Mouse (Mus musculus): ENCODE data around the gene Mxi1. TPM values are rescaled to one million over a fixed set of nuclear protein-coding genes. Genes with fewer than 3 reads are reported as not detected.

Gene Mxi1
- polyA plus RNA-seq, 1 experiment from 2014 or later: 37.2 TPM

- Histone ChIP-seq H3K4me3 (ENCODE audit: low read depth, low read length) (no peak overlapping the region), H3K27ac (ENCODE audit: low read length) (no peak overlapping the region), H3K36me3 (ENCODE audit: control insufficient read depth, insufficient read depth, low read length) (no peaks in the 10 kb centered on the region), H3K4me2 (ENCODE audit: low read length) (no peak overlapping the region), H3K9ac (ENCODE audit: low read depth, low read length) (no peak overlapping the region), H3K27me3 (ENCODE audit: control insufficient read depth, insufficient read depth, low read depth, low read length) (no peaks in the 10 kb centered on the region), H3K4me1 (ENCODE audit: control insufficient read depth, insufficient read depth, low read length) (no peaks in the 10 kb centered on the region), H3K9me3 (replicated peaks; ENCODE audit: control insufficient read depth, low read length, poor library complexity, severe bottlenecking) (no peaks in the 10 kb centered on the region)
- ATAC-seq: no peak
- WGBS: 53% methylated on average over 17 of the region's 17 CpGs
Measured at GRCm38 (mm10) chr19:53299156-53299828, 11.0 kb upstream of the Mxi1 start.

GRCm38 (mm10) chr19:53299829-53300181 lies 10.5 kb upstream of the Mxi1 start:
- H3K4me3 ChIP-seq (ENCODE audit: low read depth, low read length): no peak overlapping the region
- H3K9me3 ChIP-seq (replicated peaks; ENCODE audit: control insufficient read depth, low read length, poor library complexity, severe bottlenecking): no peaks in the 10 kb centered on the region
- no peaks in the 10 kb centered on the region for H3K27me3 ChIP-seq (ENCODE audit: control insufficient read depth, insufficient read depth, low read depth, low read length)
- H3K27ac ChIP-seq (ENCODE audit: low read length): no peak overlapping the region
- H3K4me1 ChIP-seq (ENCODE audit: control insufficient read depth, insufficient read depth, low read length): no peaks in the 10 kb centered on the region
- H3K36me3 ChIP-seq (ENCODE audit: control insufficient read depth, insufficient read depth, low read length): no peaks in the 10 kb centered on the region
- ATAC-seq: no peak
- H3K4me2 ChIP-seq (ENCODE audit: low read length): no peak overlapping the region
- H3K9ac ChIP-seq (ENCODE audit: low read depth, low read length): no peak overlapping the region
- 83% methylated on average over 4 of the region's 4 CpGs for WGBS

- Histone ChIP-seq H3K4me3 (ENCODE audit: low read depth, low read length) (no peak overlapping the region), H3K9ac (ENCODE audit: low read depth, low read length) (no peak overlapping the region), H3K27me3 (ENCODE audit: control insufficient read depth, insufficient read depth, low read depth, low read length) (no peaks in the 10 kb centered on the region), H3K9me3 (replicated peaks; ENCODE audit: control insufficient read depth, low read length, poor library complexity, severe bottlenecking) (no peaks in the 10 kb centered on the region), H3K36me3 (ENCODE audit: control insufficient read depth, insufficient read depth, low read length) (no peaks in the 10 kb centered on the region), H3K4me2 (ENCODE audit: low read length) (no peak overlapping the region), H3K27ac (ENCODE audit: low read length) (no peak overlapping the region), H3K4me1 (ENCODE audit: control insufficient read depth, insufficient read depth, low read length) (peaks cover 4% of the 10 kb centered on the region)
- ATAC-seq: no peak
- WGBS: 91% methylated on average over 7 of the region's 7 CpGs
Measured at GRCm38 (mm10) chr19:53303382-53303781, 6.9 kb upstream of the Mxi1 start.

DNA sequence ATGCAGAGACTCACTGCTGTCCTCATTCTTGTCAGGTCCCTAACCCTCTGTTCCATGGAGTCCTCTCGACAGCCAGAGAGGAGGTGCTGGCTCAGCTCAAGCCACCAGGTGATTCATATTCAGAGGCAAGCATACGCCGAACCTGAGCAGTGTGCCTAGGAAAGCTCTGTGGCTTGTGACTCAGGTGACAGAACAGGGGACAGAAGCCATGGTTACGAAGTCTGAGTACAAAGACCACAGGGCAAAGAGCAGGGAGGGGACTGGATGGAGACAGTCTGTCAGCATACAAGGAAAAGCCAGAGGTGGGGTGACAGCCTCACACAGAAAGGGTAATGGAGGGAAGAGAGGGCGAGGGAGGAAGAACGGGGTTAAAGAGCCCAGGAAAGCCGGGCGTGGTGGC lies 4.7 kb upstream of the Mxi1 start:
- Histone ChIP-seq H3K4me3 (ENCODE audit: low read depth, low read length) (no peak overlapping the region), H3K9ac (ENCODE audit: low read depth, low read length) (no peak overlapping the region), H3K27me3 (ENCODE audit: control insufficient read depth, insufficient read depth, low read depth, low read length) (no peaks in the 10 kb centered on the region), H3K36me3 (ENCODE audit: control insufficient read depth, insufficient read depth, low read length) (no peaks in the 10 kb centered on the region), H3K4me2 (ENCODE audit: low read length) (no peak overlapping the region), H3K27ac (ENCODE audit: low read length) (no peak overlapping the region), H3K4me1 (ENCODE audit: control insufficient read depth, insufficient read depth, low read length) (peaks cover 7% of the 10 kb centered on the region), H3K9me3 (replicated peaks; ENCODE audit: control insufficient read depth, low read length, poor library complexity, severe bottlenecking) (no peaks in the 10 kb centered on the region)
- no peak for ATAC-seq
- WGBS: 87% methylated on average over 8 of the region's 8 CpGs

DNA sequence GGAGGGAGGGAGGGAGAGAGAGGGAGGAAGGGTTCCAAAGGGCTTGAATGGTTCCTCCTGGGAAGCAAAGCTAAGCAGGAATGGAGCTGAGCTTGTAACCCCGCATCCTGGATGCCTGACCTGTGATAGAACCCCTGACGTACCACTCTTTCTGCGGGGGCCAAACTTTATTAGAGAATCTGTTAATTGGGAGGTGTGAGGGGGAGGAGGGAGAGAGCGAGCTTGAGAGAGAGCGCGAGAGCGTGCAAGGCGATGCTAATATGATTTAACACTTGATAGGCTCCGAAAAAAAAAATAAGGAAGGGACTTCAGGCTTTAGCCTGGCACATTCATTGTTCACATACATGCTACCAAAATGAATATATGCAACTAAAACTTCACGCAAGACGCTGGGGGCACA lies 3.6 kb upstream of the Mxi1 start:
- Histone ChIP-seq H3K4me2 (ENCODE audit: low read length) (peak overlapping the region; percentile 27; the same call in 1 of the 2 replicates), H3K9ac (ENCODE audit: low read depth, low read length) (no peak overlapping the region), H3K4me1 (ENCODE audit: control insufficient read depth, insufficient read depth, low read length) (peaks cover 7% of the 10 kb centered on the region), H3K36me3 (ENCODE audit: control insufficient read depth, insufficient read depth, low read length) (no peaks in the 10 kb centered on the region), H3K27ac (ENCODE audit: low read length) (no peak overlapping the region), H3K27me3 (ENCODE audit: control insufficient read depth, insufficient read depth, low read depth, low read length) (no peaks in the 10 kb centered on the region), H3K9me3 (replicated peaks; ENCODE audit: control insufficient read depth, low read length, poor library complexity, severe bottlenecking) (no peaks in the 10 kb centered on the region), H3K4me3 (ENCODE audit: low read depth, low read length) (no peak overlapping the region)
- ATAC-seq: no peak
- 12% methylated on average over 11 of the region's 11 CpGs for WGBS

DNA sequence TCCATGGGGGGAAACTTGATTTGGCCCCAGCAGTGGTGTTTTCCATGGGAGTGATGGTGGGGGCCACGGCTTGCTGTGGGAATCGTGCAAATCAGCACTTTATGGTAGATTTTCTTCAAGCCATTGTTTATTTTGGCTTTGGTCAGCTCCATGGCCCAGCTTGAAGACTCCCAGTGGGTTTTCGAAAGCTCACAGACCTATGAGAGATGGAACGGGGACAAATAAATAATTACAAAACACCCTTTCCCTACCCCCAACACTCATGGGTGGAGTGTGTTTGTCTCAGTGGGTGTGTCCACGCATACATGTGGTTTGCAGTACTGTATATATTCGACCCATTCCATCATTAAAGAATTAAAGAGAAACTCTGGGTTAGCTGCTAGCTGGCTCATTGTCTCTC lies 3.1 kb upstream of the Mxi1 start:
- H3K9ac ChIP-seq (ENCODE audit: low read depth, low read length): no peak overlapping the region
- no peak overlapping the region for H3K27ac ChIP-seq (ENCODE audit: low read length)
- H3K4me3 ChIP-seq (ENCODE audit: low read depth, low read length): no peak overlapping the region
- H3K9me3 ChIP-seq (replicated peaks; ENCODE audit: control insufficient read depth, low read length, poor library complexity, severe bottlenecking): no peaks in the 10 kb centered on the region
- peaks cover 7% of the 10 kb centered on the region for H3K4me1 ChIP-seq (ENCODE audit: control insufficient read depth, insufficient read depth, low read length)
- peak overlapping the region; percentile 27; the same call in 1 of the 2 replicates for H3K4me2 ChIP-seq (ENCODE audit: low read length)
- no peaks in the 10 kb centered on the region for H3K27me3 ChIP-seq (ENCODE audit: control insufficient read depth, insufficient read depth, low read depth, low read length)
- no peaks in the 10 kb centered on the region for H3K36me3 ChIP-seq (ENCODE audit: control insufficient read depth, insufficient read depth, low read length)
- ATAC-seq: no peak
- whole genome bisulfite sequencing: 36% methylated on average over 6 of the region's 6 CpGs

DNA sequence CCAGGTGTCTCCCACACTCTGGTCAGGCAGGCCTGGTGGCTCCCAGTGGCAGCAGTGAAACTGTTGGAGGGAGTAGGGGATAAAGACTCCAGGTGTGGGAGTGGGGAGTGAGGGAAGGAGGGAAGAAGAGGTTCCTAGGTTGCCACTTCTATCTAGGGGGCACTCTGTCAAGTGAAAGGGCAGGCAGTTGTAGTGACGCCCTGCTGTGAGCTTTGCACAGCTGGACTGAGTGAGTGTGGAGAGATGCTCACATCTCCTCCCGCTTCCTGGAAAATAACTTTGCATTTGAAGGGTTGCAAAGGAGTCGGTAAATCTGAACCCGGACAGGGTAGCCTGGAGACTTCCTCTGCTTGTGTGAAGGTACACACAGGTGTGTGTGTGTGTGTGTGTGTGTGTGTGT lies 687 bp upstream of the Mxi1 start:
- Histone ChIP-seq H3K9me3 (replicated peaks; ENCODE audit: control insufficient read depth, low read length, poor library complexity, severe bottlenecking) (no peaks in the 10 kb centered on the region), H3K36me3 (ENCODE audit: control insufficient read depth, insufficient read depth, low read length) (no peaks in the 10 kb centered on the region), H3K4me2 (ENCODE audit: low read length) (peak overlapping the region; percentile 89; the same call in 1 of the 2 replicates), H3K27me3 (ENCODE audit: control insufficient read depth, insufficient read depth, low read depth, low read length) (no peaks in the 10 kb centered on the region), H3K4me1 (ENCODE audit: control insufficient read depth, insufficient read depth, low read length) (peaks cover 11% of the 10 kb centered on the region), H3K27ac (ENCODE audit: low read length) (no peak overlapping the region), H3K4me3 (ENCODE audit: low read depth, low read length) (no peak overlapping the region), H3K9ac (ENCODE audit: low read depth, low read length) (no peak overlapping the region)
- ATAC-seq: no peak
- 9% methylated on average over 4 of the region's 4 CpGs for WGBS

- H3K36me3 ChIP-seq (ENCODE audit: control insufficient read depth, insufficient read depth, low read length): no peaks in the 10 kb centered on the region
- peak overlapping the region; percentile 89 for H3K4me2 ChIP-seq (ENCODE audit: low read length)
- H3K4me1 ChIP-seq (ENCODE audit: control insufficient read depth, insufficient read depth, low read length): peaks cover 17% of the 10 kb centered on the region
- H3K27me3 ChIP-seq (ENCODE audit: control insufficient read depth, insufficient read depth, low read depth, low read length): no peaks in the 10 kb centered on the region
- no peaks in the 10 kb centered on the region for H3K9me3 ChIP-seq (replicated peaks; ENCODE audit: control insufficient read depth, low read length, poor library complexity, severe bottlenecking)
- no peak for ATAC-seq
- peak overlapping the region; percentile 95 for H3K27ac ChIP-seq (ENCODE audit: low read length)
- WGBS: under 1% methylated on average over 46 of the region's 48 CpGs
- peak overlapping the region; percentile 98 for H3K4me3 ChIP-seq (ENCODE audit: low read depth, low read length)
- peak overlapping the region; percentile 87 for H3K9ac ChIP-seq (ENCODE audit: low read depth, low read length)
Measured at GRCm38 (mm10) chr19:53310771-53311523, 629 bp downstream of the Mxi1 start.

Data from midbrain, embryonic 16.5 days (tissue).